Mouse (Mus musculus) heart, adult 2 months (tissue): Measurements from ENCODE around the gene Rpa1.

ENCODE experiments used
- CTCF ChIP-seq: fragments of 200-600 bp; IDR thresholded peaks from 2 replicates; pipeline ENCODE4 v1.8.1; 2022; ENCODE audit warnings: antibody characterized with exemption, mild to moderate bottlenecking, moderate library complexity
- EP300 ChIP-seq: fragments of 200-500 bp; IDR thresholded peaks from 2 replicates; pipeline ENCODE4 v1.6.1; 2011; ENCODE audit warnings: low read depth, low read length, control low read depth; ENCODE audit not compliant: insufficient read depth
- POLR2A ChIP-seq: fragments of 200-500 bp; IDR thresholded peaks from 2 replicates; pipeline ENCODE4 v1.6.1; 2011; ENCODE audit warnings: mild to moderate bottlenecking, low read depth, low read length, control low read depth; ENCODE audit not compliant: insufficient read depth

- TF ChIP-seq CTCF, result no peak
- TF ChIP-seq POLR2A, result no peak
- TF ChIP-seq EP300, result no peak
Observed at GRCm38 (mm10) chr11:75336676-75337075, 11.4 kb downstream of the Rpa1 start.
